Mouse (Mus musculus): ENCODE measurements at regions not wholly inside any gene's neighbourhood (a gene's known extent, or its start where the extent isn't known, plus 50 kb on each side); places are given as distances from the start of the nearest gene placed in this dataset.

- DNase-seq (ENCODE audit: low spot score): peak; percentile 67
These were observed 92.3 kb upstream of the C1qtnf7 start for GRCm38 (mm10) chr5:43422815-43423687.

DNA sequence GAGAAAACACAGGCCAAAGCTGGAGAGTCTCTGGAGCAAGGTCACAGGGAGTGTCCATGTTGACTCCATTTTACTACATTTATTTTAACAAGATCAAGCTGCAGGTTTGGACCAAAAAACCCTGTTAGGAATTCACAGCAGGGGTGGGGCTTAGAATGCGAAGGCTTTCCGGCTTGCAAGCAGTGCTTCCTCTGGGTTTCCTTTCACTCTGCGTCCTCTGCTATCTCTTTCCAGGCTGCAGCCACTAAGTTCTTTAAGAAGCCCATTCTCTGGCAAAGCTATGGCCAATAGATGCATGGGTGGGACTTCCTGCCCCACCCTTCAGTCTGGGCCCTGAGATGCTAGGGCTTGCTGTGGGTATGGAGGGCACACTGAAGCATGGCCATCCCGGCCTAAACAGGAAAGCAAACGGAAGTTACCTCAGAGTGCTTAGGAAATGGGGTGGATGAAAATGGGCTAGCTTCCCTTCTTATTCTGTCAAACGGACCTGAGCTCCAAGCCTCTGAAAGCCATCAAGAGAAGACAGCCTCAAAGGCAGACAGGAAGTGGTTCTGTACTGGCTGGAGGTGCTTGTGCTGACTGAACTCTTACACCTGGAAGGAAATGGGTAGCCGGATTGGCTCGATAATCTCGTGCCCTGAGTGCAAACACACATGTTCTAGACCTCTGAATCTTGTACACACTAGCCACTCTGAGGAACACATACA lies 90.6 kb upstream of the C1qtnf7 start:
- DNase-seq (ENCODE audit: low spot score): no peak

DNA sequence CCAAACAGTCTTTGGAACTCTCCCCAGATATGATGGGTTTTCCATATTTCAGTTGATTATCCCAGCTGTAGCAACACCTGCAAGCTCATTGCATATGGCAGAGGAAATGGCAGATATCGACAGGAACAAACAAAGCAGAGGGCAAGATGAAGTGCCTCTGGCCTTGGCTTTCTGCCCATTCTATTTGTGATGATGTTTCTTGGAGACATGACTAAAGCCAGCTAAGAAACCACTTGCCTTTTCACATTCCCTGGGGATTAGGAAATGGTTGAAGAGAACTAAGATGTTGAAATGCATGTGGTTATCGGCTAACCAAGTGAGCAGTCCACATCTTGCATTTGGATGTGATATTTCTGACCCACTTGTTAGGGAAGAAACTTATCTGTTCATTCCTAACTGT lies 82.0 kb upstream of the C1qtnf7 start:
- DNase-seq (ENCODE audit: low spot score): no peak

GRCm38 (mm10) chr5:43439191-43439590 lies 76.1 kb upstream of the C1qtnf7 start:
- DNase-seq (ENCODE audit: low spot score): no peak

- no peak for DNase-seq (ENCODE audit: low spot score)
These were observed 74.0 kb upstream of the C1qtnf7 start for GRCm38 (mm10) chr5:43441306-43441705.

DNA sequence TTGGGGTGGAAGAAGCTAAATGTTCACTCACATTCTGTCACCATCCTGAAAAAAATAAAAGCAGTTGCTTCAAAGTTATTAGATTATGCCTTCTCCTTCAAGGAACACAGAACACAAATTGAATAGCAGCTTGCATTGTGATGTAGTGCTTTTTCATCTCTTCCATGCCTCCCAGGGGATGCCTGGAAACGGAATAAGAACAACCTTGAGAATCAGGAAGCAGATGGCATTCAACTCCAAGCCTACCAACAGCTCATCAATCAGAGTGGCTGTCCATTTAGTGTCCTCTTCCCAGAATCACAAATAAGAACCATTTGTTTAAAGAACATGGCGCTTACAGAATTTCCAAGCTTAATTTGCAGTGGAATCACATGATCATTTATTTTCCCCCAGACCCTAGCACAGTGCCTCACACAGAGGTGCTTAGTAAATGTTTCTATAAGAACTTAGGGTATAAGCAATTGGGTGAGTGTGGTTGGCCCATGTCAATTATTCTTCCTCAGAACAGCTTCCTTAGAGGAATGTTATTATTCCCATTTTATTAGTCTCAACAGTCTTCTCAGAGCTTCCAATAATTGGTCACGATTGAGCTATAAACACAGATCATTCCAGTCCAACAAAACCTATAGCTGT lies 70.6 kb upstream of the C1qtnf7 start:
- DNase-seq (ENCODE audit: low spot score): no peak

DNA sequence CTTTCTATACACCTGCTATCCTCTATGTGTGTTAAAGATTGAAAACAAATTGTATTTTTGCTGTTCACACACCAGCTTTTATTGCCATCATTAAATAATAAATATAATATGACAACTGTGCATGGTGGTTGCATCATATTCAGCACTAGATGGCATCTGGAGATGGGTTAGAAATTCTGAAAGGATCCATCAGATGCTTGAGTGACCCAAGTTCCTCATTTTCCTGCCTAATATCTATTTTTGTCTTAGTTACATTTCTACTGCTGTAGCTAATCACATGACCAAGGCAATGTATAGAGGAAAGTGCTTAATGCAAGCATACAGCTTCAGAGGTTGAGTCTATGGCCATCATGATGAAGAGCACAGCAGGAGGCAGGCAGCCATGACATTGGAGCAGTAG lies 69.7 kb upstream of the C1qtnf7 start:
- no peak for DNase-seq (ENCODE audit: low spot score)

DNA sequence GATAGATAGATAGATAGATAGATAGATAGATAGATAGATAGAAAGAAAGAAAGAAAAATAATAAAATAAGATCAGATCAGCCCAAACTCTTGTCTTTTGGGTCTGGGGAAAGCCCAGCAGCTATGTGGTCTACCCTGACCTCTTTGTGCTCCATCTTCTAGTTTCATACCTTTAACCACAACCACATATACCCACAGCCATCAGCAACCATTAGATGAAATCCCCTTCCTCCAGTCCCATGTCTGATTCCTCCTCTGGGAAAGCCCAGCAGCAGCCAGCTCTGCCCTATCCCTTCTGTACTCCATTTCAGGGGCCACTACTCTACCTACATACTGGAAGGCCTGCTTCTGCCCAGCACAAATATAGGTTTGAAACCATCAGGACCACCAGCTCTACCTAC lies 69.0 kb upstream of the C1qtnf7 start:
- DNase-seq (ENCODE audit: low spot score): no peak

GRCm38 (mm10) chr5:43456018-43456417 lies 59.3 kb upstream of the C1qtnf7 start:
- no peak for DNase-seq (ENCODE audit: low spot score)

DNA sequence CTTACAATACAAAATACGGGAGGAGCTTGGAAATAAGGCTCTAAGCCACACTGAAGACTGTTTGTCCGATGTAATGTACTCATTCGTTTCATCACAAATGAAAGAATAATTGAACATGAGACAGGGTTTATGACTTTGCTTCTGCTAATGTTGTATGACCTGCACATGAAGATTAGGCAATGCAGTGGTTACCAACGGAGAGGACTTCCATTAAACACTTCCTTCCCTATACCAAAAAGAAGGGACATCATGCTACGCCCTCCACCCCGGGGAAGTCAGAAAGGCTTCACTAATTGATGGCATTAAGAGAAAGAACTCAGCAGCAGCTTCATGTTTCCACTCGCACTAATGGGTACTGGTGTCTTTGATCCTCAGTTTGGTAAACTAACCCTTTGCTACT lies 57.6 kb upstream of the C1qtnf7 start:
- DNase-seq (ENCODE audit: low spot score): no peak

- no peak for DNase-seq (ENCODE audit: low spot score)
These were observed 53.2 kb upstream of the C1qtnf7 start for GRCm38 (mm10) chr5:43461987-43462715.
